Mouse (Mus musculus) ES-E14 (cell line): ENCODE measurements around the gene Avil. TPM values are rescaled to one million over a fixed set of nuclear protein-coding genes. Genes with fewer than 3 reads are reported as not detected.
A peak's percentile ranks its signal among the peaks of the same experiment; 100 is the strongest.

Source experiments
- DNase-seq: peaks from one replicate; pipeline ENCODE4 v3.0.0-alpha.2; 2013; ENCODE audit warnings: low read depth, low spot score
- H3K27ac ChIP-seq: 2 replicates; pipeline ENCODE4 v1.5.1; 2012; ENCODE audit warnings: low read depth, mild to moderate bottlenecking, low read length, moderate library complexity, mixed read lengths; ENCODE audit not compliant: poor library complexity, insufficient read depth, severe bottlenecking
- H3K36me3 ChIP-seq: 2 replicates; pipeline ENCODE4 v1.6.1; 2012; ENCODE audit warnings: mild to moderate bottlenecking, low read length, moderate library complexity, mixed read lengths; ENCODE audit not compliant: control insufficient read depth, poor library complexity, insufficient read depth, severe bottlenecking
- H3K4me1 ChIP-seq, 2 experiments: fragments of 150-350 bp in 1 of 2; sonication (generic) in 1 of 2; 2 replicates each; pipeline ENCODE4 v1.6.1; 2012; ENCODE audit warnings: low read length in 2 of 2, mild to moderate bottlenecking in 1 of 2, mixed read lengths in 1 of 2; ENCODE audit not compliant: control insufficient read depth in 2 of 2, insufficient read depth in 2 of 2, poor library complexity in 1 of 2
- H3K4me3 ChIP-seq, 2 experiments: fragments of 150-350 bp in 1 of 2; sonication (generic) in 1 of 2; 2 replicates each; pipeline ENCODE4 v1.5.1; 2012; ENCODE audit warnings: low read length in 2 of 2, low read depth in 1 of 2, mild to moderate bottlenecking in 1 of 2, mixed read lengths in 1 of 2; ENCODE audit not compliant: insufficient read depth in 1 of 2, poor library complexity in 1 of 2, severe bottlenecking in 1 of 2
- H3K9ac ChIP-seq: 2 replicates; pipeline ENCODE4 v1.6.1; 2012; ENCODE audit warnings: low read depth, mild to moderate bottlenecking, low read length, mixed read lengths; ENCODE audit not compliant: poor library complexity, insufficient read depth, severe bottlenecking
- H3K9me3 ChIP-seq: fragments of 150-350 bp; sonication (generic); 2 replicates; pipeline ENCODE4 v1.6.1; 2012; ENCODE audit warnings: low read depth, mild to moderate bottlenecking, low read length; ENCODE audit not compliant: control insufficient read depth, insufficient read depth
- CHD2 ChIP-seq: IDR thresholded peaks from 2 replicates; pipeline ENCODE4 v1.6.1; 2014; ENCODE audit warnings: mild to moderate bottlenecking, low read depth, low read length, inconsistent platforms
- HCFC1 ChIP-seq: IDR thresholded peaks from 2 replicates; pipeline ENCODE4 v1.6.1; 2012; ENCODE audit warnings: low read length, inconsistent platforms, borderline replicate concordance; ENCODE audit not compliant: insufficient read depth
- MAFK ChIP-seq: IDR thresholded peaks from 2 replicates; pipeline ENCODE4 v1.6.1; 2014; ENCODE audit warnings: mild to moderate bottlenecking, low read depth, low read length, inconsistent platforms; ENCODE audit not compliant: insufficient read depth
- ZC3H11A ChIP-seq: IDR thresholded peaks from 2 replicates; pipeline ENCODE4 v1.6.1; 2012; ENCODE audit warnings: low read depth, mild to moderate bottlenecking, inconsistent platforms, low read length, borderline replicate concordance
- ZNF384 ChIP-seq: IDR thresholded peaks from 2 replicates; pipeline ENCODE4 v1.6.1; 2012; ENCODE audit warnings: low read depth, low read length, inconsistent platforms
- in situ Hi-C, 2 experiments: fragments of 600-800 bp; cut with MboI; formaldehyde crosslinking; loops; one replicate each; pipeline ENCODE4 v1.15.1; 2025; ENCODE audit warnings: low sequenced_read_pairs in 2 of 2, inconsistent platforms in 1 of 2; ENCODE audit not compliant: unreplicated experiment in 2 of 2
- total RNA-seq: library from RNA; depleted of rRNA; stranded (reverse); fragments of 300-350 nt; gene quantifications from 2 replicates; pipeline ENCODE4 v1.2.3, GENCODE M21; 2012

Avil gene
- total RNA-seq, 1 experiment: 0.18 TPM

GRCm38 (mm10) chr10:127016488-127016887 is 16.0 kb downstream of the Avil start:
- Histone ChIP-seq H3K9ac (no peak overlapping the region), H3K27ac (no peak overlapping the region), H3K9me3 (no peaks in the 10 kb centered on the region), H3K4me1 (peaks cover 0 to 3% of the 10 kb centered on the region in 2 experiments; a peak in 1 of 4 replicates), H3K4me3 (no peak overlapping the region), H3K36me3 (no peaks in the 10 kb centered on the region)
- in situ Hi-C loops: no loop called here
- no peak for TF ChIP-seq CHD2
- DNase-seq: no peak

GRCm38 (mm10) chr10:127017071-127017470 is 16.6 kb downstream of the Avil start:
- no peaks in the 10 kb centered on the region for H3K9me3 ChIP-seq
- H3K27ac ChIP-seq: no peak overlapping the region
- no peak overlapping the region for H3K4me3 ChIP-seq
- H3K4me1 ChIP-seq: peaks cover 0 to 4% of the 10 kb centered on the region in 2 experiments; a peak in 1 of 4 replicates
- TF ChIP-seq CHD2 (no peak), MAFK (no peak), HCFC1 (no peak), ZC3H11A (no peak), ZNF384 (no peak)
- no peak for DNase-seq
- peaks cover 3% of the 10 kb centered on the region; the same call in 1 of the 2 replicates for H3K36me3 ChIP-seq
- H3K9ac ChIP-seq: no peak overlapping the region
- in situ Hi-C loops: no loop called here

- peaks cover 12% of the 10 kb centered on the region for H3K36me3 ChIP-seq
- H3K4me1 ChIP-seq: peaks cover 0 to 4% of the 10 kb centered on the region in 2 experiments; a peak in 1 of 4 replicates
- no peak for DNase-seq
- no peak overlapping the region for H3K4me3 ChIP-seq
- no peak for TF ChIP-seq HCFC1
- no peak for TF ChIP-seq MAFK
- TF ChIP-seq ZNF384: no peak
- H3K9ac ChIP-seq: no peak overlapping the region
- in situ Hi-C loops: no loop called here
- no peaks in the 10 kb centered on the region for H3K9me3 ChIP-seq
- no peak overlapping the region for H3K27ac ChIP-seq
These were observed 17.9 kb downstream of the Avil start for GRCm38 (mm10) chr10:127018422-127018821.

GRCm38 (mm10) chr10:127030336-127031296 is 30.1 kb downstream of the Avil start, which contains the start of gene Tsfm:
Tsfm (minus strand) TSS chr10:127030840.
- in situ Hi-C loops: no loop called here
- Histone ChIP-seq H3K9ac (peak within 1 kb of the TSS; percentile 94), H3K4me3 (peak within 1 kb of the TSS; percentile 82 to 98), H3K27ac (peak within 1 kb of the TSS; percentile 54), H3K9me3 (no peaks in the 10 kb centered on the region), H3K36me3 (peaks cover 18% of the 10 kb centered on the region), H3K4me1 (peaks cover 0 to 9% of the 10 kb centered on the region in 2 experiments; a peak in 1 of 4 replicates)
- DNase-seq: peak; percentile 81
- TF ChIP-seq HCFC1 (peak; percentile 79), ZC3H11A (peak; percentile 52; the same call in 1 of the 2 replicates), CHD2 (0 out of 2 replicates have a peak, but pooled peaks have one; percentile 37), ZNF384 (no peak), MAFK (no peak)
